Mouse (Mus musculus) midbrain, embryonic 14.5 days (tissue): ENCODE measurements around the gene Nfatc2ip. TPM values are rescaled to one million over a fixed set of nuclear protein-coding genes. Genes with fewer than 3 reads are reported as not detected.

ENCODE experiments used
- ATAC-seq: fragments of 200-750 bp; cut with Nextera tagmentation; 2 replicates; pipeline ENCODE4 v1.8.0; 2017; ENCODE audit warnings: moderate number of reproducible peaks, moderate library complexity; ENCODE audit not compliant: low FRiP score, low TSS enrichment
- DNase-seq: peaks from one replicate; pipeline ENCODE4 v3.0.0-alpha.2; 2015
- H3K27ac ChIP-seq: fragments of 300-500 bp; sonication (generic); replicated peaks from 2 replicates; pipeline ENCODE4 v1.5.1; 2014; ENCODE audit warnings: mild to moderate bottlenecking, low read depth, low read length, moderate library complexity
- H3K27me3 ChIP-seq: fragments of 300-500 bp; sonication (generic); 2 replicates; pipeline ENCODE4 v1.6.1; 2014; ENCODE audit warnings: low read length, control low read depth, mixed read lengths; ENCODE audit not compliant: control insufficient read depth, insufficient read depth
- H3K36me3 ChIP-seq: fragments of 300-500 bp; sonication (generic); 2 replicates; pipeline ENCODE4 v1.6.1; 2014; ENCODE audit warnings: low read length, control low read depth; ENCODE audit not compliant: control insufficient read depth, insufficient read depth
- H3K4me1 ChIP-seq: fragments of 300-500 bp; sonication (generic); 2 replicates; pipeline ENCODE4 v1.6.1; 2014; ENCODE audit warnings: mild to moderate bottlenecking, antibody characterized with exemption, low read length, control low read depth; ENCODE audit not compliant: control insufficient read depth, insufficient read depth
- H3K4me2 ChIP-seq: fragments of 300-500 bp; sonication (generic); 2 replicates; pipeline ENCODE4 v1.6.1; 2014; ENCODE audit warnings: mild to moderate bottlenecking, low read length, moderate library complexity
- H3K4me3 ChIP-seq: fragments of 300-500 bp; sonication (generic); replicated peaks from 2 replicates; pipeline ENCODE4 v1.5.1; 2014; ENCODE audit warnings: low read depth, low read length
- H3K9ac ChIP-seq: fragments of 300-500 bp; sonication (generic); replicated peaks from 2 replicates; pipeline ENCODE4 v1.6.1; 2014; ENCODE audit warnings: mild to moderate bottlenecking, low read length, moderate library complexity
- H3K9me3 ChIP-seq: fragments of 300-500 bp; sonication (generic); 2 replicates; pipeline ENCODE4 v1.6.1; 2016; ENCODE audit warnings: low read length, control low read depth, mixed read lengths; ENCODE audit not compliant: control insufficient read depth
- WGBS: fragments of 180-500 bp; shearing (Covaris S2); extraction: QIAGEN DNeasy Blood & Tissue Kit; methylation state at CpG from one replicate; pipeline ENCODE4 v1.1.7; 2014; 5-methylcytosine and 5-hydroxymethylcytosine counted together
- polyA plus RNA-seq: library from polyadenylated mRNA; unstranded; fragments of >200 nt; fragmentation: Nextera tagmentation; extraction: Ambion mirVana; gene quantifications from 2 replicates; pipeline ENCODE4 v1.2.1, GENCODE M21; 2014

The Nfatc2ip gene
- polyA plus RNA-seq, 1 experiment from 2014 or later: 4.9 TPM

DNA sequence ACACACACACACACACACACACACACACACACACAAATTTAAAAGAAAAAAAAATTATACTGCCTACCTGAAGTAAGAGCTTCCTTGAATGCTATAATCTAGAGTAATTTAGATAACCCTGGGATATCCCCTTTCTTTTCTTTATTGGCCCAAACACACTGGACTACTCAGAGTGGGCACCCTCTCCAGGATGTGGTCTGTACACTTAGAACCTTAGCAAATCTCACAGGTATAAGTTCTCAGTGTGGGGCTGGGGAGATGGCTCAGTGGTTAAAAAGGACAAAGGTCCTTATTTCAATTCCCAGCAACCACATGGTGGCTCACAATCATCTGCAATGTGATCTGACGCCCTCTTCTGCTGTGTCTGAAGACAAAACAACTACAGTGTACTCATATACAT is 49.4 kb downstream of the Nfatc2ip start:
- H3K9me3 ChIP-seq: no peaks in the 10 kb centered on the region
- no peak overlapping the region for H3K9ac ChIP-seq
- no peak overlapping the region for H3K4me3 ChIP-seq
- no peaks in the 10 kb centered on the region for H3K36me3 ChIP-seq
- no peak overlapping the region for H3K4me2 ChIP-seq
- ATAC-seq (no peak), DNase-seq (no peak)
- H3K27ac ChIP-seq: no peak overlapping the region
- H3K27me3 ChIP-seq: no peaks in the 10 kb centered on the region
- WGBS: 55% methylated on average over 1 of the region's 1 CpGs
- H3K4me1 ChIP-seq: 0 out of 2 replicates have a peak, but pooled peaks cover 4% of the 10 kb centered on the region

DNA sequence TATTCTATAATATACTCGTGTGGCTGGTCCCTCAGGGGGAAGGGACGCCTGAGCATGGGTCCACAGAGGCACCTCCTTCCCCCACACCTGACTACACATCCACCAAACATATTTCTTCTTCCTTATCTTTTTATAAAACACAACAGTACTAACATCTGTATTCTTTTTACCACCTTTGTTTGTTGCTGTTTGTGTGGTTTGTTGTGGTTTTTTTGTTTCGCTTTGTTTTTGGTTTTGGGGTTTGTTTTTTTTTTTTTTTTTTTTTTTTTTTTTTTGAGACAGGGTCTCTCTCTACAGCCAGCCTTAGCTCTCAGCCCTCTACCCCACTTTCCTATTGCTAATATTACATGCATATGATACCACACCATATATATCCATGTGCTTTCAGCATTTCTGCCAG is 50.6 kb downstream of the Nfatc2ip start:
- no peak overlapping the region for H3K4me3 ChIP-seq
- no peaks in the 10 kb centered on the region for H3K36me3 ChIP-seq
- no peaks in the 10 kb centered on the region for H3K9me3 ChIP-seq
- no peak overlapping the region for H3K9ac ChIP-seq
- H3K4me2 ChIP-seq: no peak overlapping the region
- no peak for DNase-seq
- 61% methylated on average over 3 of the region's 3 CpGs for WGBS
- no peak for ATAC-seq
- no peaks in the 10 kb centered on the region for H3K27me3 ChIP-seq
- no peak overlapping the region for H3K27ac ChIP-seq
- H3K4me1 ChIP-seq: no peaks in the 10 kb centered on the region

DNA sequence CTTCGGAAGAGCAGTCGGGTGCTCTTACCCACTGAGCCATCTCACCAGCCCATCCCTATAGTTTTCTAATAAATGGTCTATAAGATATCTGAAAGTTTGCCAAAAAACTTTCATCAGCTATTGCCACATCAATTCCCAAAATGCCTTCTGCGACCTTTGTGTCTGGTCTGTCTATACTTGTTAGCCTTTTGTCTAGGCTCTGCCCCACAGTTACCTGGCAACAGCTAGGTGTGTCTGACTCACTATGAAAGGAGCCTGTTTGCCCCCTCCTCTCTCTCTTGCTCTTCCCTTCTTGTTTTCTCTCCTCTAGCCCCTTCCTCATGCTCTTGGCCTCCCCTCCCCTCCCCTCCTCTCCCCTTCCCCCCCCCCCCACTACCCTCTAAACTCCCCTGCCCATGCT is 51.0 kb downstream of the Nfatc2ip start:
- Histone ChIP-seq H3K9ac (no peak overlapping the region), H3K27ac (no peak overlapping the region), H3K4me1 (no peaks in the 10 kb centered on the region), H3K27me3 (no peaks in the 10 kb centered on the region), H3K4me3 (no peak overlapping the region), H3K9me3 (no peaks in the 10 kb centered on the region), H3K4me2 (no peak overlapping the region), H3K36me3 (no peaks in the 10 kb centered on the region)
- ATAC-seq (no peak), DNase-seq (no peak)
- WGBS: 62% methylated on average over 3 of the region's 3 CpGs

DNA sequence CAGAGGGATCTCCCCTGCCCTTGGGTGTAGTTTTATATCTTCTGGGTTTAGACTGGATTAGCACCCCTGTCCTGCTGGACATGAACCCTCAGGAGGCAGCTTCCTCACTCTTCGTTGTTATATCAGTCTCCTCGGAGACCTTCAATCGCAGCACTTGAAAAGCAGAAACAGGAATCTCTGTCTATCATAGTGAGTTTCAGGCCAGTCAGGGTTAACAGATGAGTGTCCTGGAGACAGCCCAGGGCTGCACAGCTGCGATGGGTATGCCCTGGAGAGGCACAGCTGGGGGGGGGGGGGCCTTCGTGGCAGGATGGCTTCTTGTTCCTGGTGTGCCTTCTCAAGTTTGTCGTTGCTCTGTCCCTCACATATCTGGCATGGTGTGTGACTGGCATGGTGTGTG is 55.6 kb downstream of the Nfatc2ip start:
- WGBS: 57% methylated on average over 6 of the region's 6 CpGs
- no peak overlapping the region for H3K4me2 ChIP-seq
- no peaks in the 10 kb centered on the region for H3K4me1 ChIP-seq
- no peak overlapping the region for H3K9ac ChIP-seq
- H3K4me3 ChIP-seq: no peak overlapping the region
- no peak overlapping the region for H3K27ac ChIP-seq
- H3K9me3 ChIP-seq: no peaks in the 10 kb centered on the region
- no peaks in the 10 kb centered on the region for H3K27me3 ChIP-seq
- DNase-seq: no peak
- H3K36me3 ChIP-seq: no peaks in the 10 kb centered on the region
- ATAC-seq: no peak

DNA sequence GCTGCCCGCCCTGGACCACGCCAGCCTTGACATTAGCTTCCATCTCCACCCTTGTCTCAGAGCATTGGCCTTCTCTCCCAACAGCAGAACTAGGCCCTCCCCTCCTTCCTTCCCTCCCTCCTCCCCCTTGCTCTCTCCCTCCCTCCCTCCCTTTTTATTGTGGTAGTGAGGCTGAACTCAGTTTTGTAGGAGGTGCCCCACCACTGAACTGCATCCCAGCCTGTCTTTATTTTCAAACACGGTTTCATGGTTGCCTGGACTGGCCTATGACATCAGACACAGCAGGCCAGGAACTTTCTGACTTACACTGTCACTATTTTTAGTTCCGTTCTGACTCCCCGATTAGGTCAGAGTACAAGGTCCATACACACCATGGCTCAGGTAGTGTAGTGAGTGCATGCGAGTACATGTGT is 56.3 kb downstream of the Nfatc2ip start:
- Histone ChIP-seq H3K27ac (no peak overlapping the region), H3K9ac (no peak overlapping the region), H3K4me2 (no peak overlapping the region), H3K36me3 (no peaks in the 10 kb centered on the region), H3K9me3 (no peaks in the 10 kb centered on the region), H3K4me3 (no peak overlapping the region), H3K27me3 (no peaks in the 10 kb centered on the region), H3K4me1 (no peaks in the 10 kb centered on the region)
- 77% methylated on average over 6 of the region's 6 CpGs for WGBS
- ATAC-seq: no peak
- DNase-seq: no peak

DNA sequence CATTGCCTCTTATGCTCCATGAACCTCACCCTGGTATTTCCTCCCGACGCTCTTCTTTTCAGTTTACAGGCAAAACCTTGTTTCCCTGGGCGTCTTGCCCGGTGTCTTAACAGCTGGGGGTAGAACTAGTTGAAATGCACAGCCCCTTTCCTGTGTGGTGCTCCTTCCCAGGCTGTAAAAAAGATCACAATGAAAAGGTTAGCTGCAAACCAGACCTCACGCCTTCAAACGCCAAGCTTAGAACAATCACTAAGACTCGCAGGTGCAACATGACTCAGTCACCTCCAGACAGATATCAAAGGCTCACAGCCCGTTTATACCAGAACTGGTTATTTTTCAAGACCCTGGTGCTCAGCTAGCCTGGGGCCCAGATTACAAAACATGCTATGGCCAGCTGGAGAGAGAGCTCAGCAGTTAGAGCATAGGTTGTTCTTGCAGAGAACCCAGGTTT is 57.0 kb downstream of the Nfatc2ip start:
- Histone ChIP-seq H3K27me3 (no peaks in the 10 kb centered on the region), H3K9me3 (no peaks in the 10 kb centered on the region), H3K27ac (no peak overlapping the region), H3K9ac (no peak overlapping the region), H3K4me3 (no peak overlapping the region), H3K36me3 (no peaks in the 10 kb centered on the region), H3K4me2 (no peak overlapping the region), H3K4me1 (no peaks in the 10 kb centered on the region)
- no peak for DNase-seq
- 86% methylated on average over 8 of the region's 8 CpGs for WGBS
- ATAC-seq: no peak

DNA sequence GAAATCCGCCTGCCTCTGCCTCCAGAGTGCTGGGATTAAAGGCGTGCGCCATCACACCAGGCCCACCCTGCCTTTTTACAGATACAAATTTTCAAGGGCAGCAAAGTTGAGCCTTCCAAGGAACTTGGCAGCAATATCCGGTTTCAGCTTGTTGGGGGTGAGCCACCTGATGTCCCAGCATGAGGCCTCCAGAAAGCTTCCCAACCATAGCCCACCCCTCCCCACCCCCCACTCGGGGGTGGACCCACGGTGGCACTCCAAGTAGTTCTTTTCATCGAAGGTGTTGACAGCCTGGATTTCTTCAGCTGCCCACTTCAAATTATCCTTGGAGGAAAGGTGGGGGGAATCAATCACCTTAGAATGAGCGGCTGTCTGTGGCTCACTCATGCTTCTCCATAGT is 57.6 kb downstream of the Nfatc2ip start:
- Histone ChIP-seq H3K36me3 (no peaks in the 10 kb centered on the region), H3K27ac (no peak overlapping the region), H3K4me2 (no peak overlapping the region), H3K9me3 (no peaks in the 10 kb centered on the region), H3K4me1 (no peaks in the 10 kb centered on the region), H3K9ac (no peak overlapping the region), H3K27me3 (no peaks in the 10 kb centered on the region), H3K4me3 (no peak overlapping the region)
- 87% methylated on average over 8 of the region's 8 CpGs for WGBS
- ATAC-seq (no peak), DNase-seq (no peak)

DNA sequence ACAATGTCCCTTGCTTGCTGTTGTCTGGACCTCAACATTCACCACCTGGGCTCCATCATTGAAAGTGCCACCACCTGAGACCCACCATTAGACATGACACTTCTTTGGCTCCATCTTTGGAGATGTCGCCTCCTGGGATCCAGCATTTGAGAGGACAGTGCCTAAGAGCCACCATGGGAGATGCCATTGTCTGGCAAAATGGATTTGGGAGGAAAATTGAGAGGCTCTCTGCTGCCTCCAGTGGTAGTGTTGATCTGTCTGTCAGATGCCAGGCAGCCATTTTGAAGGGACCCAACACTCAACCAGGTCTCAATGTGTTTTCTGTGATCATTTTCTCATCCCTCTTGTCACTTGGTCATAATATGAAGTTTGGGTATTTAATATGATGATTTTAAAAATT is 61.0 kb downstream of the Nfatc2ip start:
- Histone ChIP-seq H3K4me1 (no peaks in the 10 kb centered on the region), H3K9me3 (no peaks in the 10 kb centered on the region), H3K27me3 (no peaks in the 10 kb centered on the region), H3K36me3 (no peaks in the 10 kb centered on the region), H3K9ac (no peak overlapping the region), H3K4me2 (no peak overlapping the region), H3K4me3 (no peak overlapping the region), H3K27ac (no peak overlapping the region)
- no peak for DNase-seq
- ATAC-seq: no peak
- 89% methylated on average over 1 of the region's 1 CpGs for WGBS
